Mouse (Mus musculus) monocyte, adult 2 months (primary cell): Measurements from ENCODE around the gene Gldc.
"Not testable (repeated sequence)": the region's sequence is repeated elsewhere in the genome, so short reads cannot be mapped to it uniquely, and the experiment has no call there.

Source experiments
- DNase-seq, 2 experiments: peaks; one replicate each; pipeline ENCODE4 v3.0.0; 2022; ENCODE audit warnings: low spot score in 2 of 2, low read depth in 1 of 2

The Gldc gene

DNA sequence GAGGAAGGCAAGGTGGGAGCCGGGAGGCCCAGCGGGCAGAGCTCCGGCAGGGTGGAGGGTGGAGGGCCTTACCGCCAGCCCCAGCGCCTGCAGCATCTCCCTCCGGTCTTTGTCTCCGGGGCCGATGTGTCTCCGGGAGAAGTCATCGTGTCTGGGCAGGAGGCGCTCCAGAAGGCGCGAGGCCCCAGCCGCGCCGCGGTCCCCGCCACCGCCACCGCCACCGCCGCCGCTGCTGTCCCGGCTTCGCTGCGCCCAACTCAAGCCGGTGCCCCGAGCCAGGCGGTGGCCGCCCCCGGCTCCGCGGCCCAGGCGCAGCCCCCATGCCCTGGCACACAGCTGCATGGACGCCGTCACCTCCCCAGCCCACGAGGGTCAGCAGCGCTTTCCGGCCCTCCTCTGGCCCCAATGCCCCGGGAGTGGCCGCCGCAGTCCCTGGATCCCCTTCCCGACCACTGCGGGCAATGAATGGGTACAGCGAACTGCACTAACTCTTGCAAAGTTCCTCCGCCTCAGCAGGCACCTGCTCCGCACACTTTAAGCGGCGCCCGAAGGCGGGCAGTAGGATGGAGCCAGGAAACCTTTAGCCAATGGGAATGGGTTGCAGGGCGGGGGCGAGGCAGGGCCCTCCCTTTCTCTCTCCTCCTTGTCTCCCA, at the start of gene Gldc:
Gldc (minus strand) TSS at position 511 of the 653 bp plus-strand sequence.
- no peak for DNase-seq

DNA sequence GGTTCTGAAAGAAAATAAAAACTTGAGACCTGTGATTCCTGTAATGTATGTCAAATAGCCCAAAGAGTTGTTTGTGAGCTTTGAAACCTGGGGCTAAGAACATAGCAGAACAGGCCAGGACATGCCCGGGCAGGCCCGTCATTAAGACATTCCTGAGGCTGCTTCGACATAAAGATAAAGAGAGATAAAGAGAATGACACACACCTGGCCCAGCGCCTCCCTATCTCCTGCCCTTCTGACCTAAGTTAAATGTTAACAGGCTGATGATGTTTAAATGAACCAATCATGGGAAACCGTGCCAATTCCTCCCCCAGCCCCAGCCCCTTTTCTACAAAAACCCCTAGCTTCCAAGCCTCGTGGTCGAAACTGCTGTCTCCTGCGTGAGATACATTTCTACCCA, 47.4 kb upstream of the Gldc start:
- DNase-seq, result not testable (repeated sequence)

DNA sequence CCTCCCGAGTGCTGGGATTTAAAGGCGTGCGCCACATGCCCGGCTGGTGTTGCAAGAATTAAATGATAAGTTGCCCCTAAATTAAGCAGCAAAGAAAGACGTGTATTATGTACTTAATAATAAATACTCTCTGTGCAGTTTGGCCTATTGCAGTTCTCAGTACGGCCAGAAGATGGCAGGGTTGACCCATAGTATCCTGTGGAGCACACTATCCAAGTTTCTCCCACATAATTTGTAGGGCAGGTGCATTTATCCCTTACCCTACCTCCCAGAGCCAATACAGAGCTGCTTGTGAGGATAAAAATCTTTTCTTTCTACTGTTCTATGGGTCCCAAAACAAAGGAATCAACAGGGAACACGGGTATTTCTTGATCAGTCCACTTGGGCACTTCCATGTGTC, 42.1 kb upstream of the Gldc start:
- DNase-seq, result no peak

DNA sequence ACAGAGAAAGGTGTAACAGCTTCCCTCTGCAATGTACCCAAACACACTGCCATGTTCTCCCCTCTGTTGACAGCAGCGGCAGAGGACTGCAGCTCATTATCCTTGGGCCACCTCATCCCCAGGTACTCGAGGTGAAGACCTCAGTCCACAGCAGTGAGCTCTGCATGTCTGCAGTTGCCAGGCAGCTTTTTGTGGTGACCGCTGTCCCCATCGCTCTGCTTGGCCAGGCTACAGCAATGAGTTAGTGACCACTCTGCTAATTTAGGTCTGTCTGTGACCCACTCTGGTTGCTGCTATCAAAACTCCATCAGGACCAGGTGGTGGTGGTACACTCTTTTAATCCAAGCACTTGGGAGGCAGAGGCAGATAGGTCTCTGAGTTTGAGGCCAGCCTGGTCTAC, 41.0 kb upstream of the Gldc start:
- DNase-seq, result no peak

DNA sequence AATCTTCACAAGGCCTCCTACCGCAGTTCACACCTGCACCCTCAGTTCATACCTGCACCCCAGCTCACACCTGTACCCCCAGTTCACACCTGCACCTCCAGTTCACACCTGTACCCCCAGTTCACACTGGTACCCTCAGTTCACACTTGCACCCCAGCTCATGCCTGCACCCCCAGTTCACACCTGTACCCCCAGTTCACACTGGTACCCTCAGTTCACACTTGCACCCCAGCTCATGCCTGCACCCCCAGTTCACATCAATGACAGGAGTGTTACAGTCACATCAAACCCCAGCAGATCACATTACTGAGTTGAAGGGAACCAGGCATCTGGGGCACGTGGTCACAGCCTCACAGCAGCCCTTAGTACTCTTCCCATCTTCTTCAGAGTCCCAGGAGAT, 40.5 kb upstream of the Gldc start:
- DNase-seq, result not testable (repeated sequence)

DNA sequence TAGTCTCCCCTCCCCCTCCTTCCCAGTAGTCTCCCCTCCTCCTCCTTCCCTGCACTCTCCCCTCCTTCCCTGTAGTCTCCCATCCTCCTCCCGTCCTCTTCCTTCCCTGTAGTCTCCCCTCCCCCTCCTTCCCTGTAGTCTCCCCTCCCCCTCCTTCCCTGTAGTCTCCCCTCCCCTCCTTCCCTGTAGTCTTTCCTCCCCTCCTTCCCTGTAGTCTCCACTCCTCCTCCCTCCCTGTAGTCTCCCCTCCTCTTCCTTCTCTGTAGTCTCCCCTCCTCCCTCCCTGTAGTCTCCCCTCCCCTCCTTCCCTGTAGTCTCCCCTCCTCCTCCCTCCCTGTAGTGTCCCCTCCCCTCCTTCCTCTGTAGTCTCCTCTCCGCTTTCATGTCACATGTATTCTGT, 38.8 kb upstream of the Gldc start:
- DNase-seq, result no peak

DNA sequence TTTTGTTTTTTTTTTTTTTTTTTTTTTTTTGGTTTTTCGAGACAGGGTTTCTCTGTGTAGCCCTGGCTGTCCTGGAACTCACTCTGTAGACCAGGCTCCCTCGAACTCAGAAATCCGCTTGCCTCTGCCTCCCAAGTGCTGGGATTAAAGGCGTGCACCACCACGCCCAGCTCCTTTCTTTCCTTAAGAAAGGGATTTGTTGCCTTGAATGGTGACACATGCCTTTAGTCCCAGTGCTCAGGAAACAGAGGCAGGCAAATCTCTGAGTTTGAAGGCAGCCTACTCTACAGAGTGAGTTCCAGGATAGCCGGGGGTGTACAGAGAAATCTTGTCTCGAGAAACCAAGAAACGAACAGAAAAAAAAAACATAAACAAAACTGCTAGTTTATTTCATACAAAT, 33.8 kb upstream of the Gldc start:
- not testable (repeated sequence) for DNase-seq

DNA sequence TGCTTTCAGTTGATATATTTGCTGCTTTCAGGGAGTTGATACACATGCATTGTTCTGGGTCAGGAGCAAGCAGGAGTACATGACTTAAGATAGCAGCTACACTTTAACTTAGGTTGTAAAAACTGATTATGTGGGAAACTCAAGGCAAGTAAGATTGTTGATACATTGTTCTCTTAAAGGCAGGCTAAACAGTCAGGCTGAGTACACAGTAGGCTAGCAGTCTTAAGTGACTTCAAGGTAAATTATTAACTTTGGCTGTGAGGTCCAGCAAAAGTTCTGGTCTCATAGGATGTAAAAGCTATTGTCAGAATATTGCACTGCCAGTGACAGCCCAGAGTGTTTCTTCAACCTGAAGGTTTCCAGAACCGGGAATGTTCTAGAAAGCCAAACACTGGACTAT, 31.8 kb upstream of the Gldc start:
- DNase-seq, result no peak

DNA sequence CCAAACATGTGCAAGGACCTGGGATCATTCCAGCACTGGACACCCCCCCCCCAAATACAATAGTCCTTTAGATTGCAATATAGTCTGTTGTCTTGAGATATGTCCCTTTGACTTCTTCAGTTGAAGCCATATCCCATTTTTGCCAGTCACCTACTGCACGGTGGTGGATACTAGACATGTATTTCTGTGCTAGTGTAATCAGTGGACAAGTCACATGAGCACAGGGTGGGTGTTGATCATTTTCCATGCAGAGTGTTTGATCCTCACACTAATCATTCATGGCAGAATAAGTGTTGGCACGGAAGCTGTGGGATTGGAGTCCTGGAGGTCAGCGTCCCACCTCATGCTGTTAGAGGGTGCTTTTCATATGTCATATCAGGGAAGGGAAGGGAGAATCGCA, 30.6 kb upstream of the Gldc start:
- DNase-seq, result no peak

DNA sequence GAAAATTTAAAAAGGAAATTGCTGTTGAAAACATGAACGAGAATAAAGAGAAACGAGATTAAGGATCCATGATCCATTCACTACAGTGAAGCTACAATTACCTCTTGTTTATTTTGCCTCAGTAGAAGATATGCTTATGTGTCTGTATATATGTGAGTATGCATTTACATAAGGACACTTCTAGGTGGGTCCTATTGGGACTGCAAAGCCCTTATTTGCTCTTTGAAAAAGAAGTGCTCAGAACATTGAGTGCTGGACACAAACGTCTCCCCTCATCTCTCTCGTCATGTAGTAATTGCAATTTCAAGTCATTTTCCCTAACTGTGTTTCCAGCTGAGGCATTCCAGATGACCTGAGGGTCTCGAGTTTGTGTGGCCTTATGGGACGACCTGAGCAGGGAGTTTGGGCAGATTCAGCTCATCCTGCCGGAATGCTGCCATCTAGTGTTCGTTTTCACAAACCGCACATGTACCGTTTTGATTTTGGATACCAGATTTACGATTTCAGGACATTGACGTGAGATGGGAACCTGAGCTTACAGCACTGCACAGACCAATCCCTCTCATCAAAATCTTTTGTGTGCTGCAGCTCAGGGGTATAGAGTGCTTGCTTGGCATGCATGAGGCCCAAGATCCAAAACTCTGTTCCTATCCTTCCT, 30.1 kb upstream of the Gldc start:
- DNase-seq, result no peak

DNA sequence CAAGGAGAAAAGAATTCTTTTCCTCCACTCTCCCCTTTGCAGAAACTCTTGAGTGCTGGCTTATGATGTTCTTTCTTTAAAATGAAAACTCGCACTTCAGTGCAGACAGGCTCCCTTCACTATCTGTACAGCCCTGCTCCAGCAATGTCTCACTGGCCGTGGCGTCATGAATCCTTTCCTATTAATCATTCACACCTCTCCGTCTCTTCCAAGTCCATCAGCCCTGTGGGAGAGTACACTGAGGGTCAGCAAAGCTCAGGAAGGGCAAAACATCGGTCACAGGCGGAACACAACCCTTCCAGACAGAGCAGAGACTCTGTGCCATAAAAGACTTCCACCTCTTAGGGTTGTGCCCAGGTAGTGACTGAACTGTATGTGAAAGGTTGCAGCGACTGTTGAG, 26.9 kb upstream of the Gldc start:
- DNase-seq, result no peak

DNA sequence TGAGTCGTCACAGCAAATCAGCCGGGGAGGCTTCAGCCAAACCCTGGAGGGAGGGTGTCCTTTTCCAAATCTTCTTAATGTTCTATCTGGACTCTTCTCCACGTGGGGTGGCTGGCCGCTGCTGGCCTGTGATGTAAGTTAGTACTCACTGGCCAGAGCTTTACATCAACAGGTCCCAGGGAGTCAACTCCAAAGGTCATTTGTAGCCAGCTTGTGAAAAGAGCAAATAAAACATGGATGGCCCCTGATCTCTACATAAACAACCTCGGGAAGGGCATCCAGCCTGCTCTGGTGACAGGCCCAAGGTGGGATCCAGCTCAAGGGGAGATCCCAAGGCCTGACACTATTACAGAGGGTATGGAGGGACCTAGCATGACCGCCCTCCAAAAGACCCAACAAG, 19.8 kb upstream of the Gldc start:
- DNase-seq, result no peak

DNA sequence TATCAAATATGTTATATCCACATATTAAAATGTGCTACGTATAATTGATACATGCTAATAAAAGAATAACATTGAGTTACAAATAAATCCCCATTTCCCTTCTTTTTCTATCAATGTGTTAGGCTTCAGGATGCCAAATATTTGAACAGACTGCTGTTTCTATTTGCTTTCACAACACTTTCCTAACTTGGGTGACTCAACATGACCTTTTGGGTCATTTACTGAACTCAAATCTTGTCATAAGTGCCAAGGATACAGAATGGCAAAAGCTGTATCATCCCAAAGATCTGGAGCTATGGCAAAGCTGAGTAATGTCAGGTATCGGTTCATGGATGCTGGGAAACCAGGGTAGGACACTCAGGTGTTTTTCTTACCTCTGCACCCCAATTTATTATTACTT, 12.0 kb upstream of the Gldc start:
- DNase-seq, result no peak

DNA sequence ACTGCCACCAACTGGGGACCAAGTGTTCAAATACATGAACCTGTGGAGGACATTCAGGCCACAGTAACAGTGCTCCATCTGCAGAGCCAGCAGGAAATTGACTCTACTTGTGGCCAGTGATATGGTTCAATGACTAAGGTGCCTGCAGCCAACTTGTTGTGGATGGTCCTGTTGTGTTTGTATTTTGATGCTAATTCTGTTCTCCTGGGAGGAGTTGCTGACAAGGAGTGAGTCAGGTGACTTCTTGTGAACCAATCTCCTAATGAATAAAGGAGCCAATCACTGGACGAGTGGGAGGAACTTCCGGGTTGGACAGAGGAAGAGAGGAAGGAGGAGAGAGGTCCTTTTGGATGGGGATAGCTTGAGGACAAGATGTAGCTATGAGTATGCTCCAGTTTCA, 10.3 kb upstream of the Gldc start:
- no peak for DNase-seq

DNA sequence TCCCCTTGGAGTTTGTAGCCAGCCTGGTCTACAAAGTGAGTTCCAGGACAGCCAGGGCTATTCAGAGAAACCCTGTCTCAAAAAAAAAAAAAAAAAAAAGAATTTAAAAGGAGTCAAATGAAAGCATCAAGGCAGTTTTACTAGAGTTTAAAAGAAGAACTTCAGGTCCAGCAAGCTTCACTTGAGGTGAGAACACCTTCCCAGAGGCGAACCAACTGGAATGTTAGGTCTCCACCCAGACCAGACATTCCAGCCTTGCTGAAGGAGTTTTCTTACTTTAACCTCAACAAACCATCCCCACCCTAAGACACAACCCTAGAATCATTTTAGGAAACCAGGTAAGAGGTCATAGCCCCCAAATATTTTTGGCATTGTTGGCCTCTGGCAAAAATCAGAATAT, 4.8 kb upstream of the Gldc start:
- DNase-seq, result no peak

DNA sequence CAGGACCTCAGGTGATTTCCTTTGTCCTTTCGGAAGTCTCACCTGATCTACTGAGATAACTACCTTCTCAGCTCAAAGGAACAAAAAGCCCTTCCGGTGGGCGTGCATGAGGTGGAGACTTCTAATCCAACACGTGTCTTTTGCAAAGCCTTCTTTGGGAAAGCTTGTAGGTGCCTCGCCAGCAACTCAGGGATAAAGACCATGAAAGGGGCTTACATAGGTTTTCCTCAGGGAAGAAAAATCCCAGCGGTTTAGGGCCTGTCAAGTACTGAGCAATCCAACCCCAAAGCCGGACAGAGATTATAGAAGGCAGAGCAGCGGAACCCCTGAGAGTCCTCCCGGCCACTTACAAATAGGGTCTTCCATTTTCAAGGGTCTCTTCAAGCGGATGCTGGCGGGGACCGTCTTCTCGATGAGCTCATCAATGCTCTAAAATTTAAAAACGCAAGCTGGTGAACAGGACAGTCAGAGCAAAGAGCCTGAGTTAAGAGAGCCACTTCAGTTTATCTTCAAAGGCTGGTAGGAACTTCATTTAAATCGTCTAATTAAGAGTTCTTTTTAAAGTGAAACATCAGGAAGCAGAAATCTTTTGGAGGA, 1.1 kb downstream of the Gldc start:
- DNase-seq, result no peak

DNA sequence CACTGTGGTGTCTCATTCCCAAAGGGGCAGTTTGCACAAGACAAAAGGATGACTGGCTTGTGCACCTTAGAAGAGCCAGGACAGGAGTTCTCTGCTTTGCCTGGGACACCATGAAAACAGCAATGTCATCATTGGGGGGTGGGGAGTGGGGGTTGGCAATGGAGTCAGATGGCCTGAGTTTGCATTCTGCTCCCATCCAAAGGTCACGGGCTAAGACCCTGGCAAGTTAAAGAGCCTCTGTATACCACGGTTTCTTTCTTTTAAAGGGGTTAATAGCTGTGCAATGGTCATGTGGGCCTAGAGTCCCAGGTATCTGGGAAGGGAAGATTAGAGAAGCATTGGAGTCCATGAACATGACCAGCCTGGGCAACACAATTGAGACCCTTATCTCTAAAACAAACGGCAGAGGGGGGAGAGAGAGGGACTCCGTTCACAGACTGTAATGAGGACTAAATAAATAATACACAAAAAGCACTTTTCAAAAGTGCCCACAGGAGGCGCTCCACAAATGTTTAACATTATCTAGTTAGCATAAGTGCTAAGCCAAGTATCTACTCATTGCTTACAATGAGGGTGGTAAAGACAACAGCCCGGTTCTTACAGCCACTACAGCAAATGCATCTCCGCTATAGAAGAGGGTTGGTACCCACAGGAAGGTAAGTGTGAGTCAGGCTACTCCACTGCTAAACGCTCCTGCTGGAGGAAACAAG, 3.7 kb downstream of the Gldc start:
- no peak for DNase-seq

DNA sequence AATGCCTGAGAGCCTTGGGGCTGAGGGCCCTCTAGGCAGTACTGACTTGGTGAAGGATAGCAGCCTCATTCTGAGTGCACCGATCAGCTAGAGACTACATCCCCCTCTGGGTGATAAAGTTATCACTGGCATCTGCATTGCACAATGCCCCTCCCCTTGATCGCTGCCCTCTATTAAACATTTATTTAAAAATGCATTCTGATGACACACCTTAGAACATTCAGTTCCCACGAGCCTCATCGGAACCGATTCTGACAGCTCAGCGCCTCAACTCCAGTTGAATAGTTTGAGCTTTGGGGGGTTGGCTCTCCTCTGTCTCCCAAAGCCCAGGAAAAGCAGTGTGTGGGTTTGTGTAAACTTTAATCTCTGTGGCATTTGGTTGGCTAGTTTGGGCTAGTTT, 4.9 kb downstream of the Gldc start:
- DNase-seq, result no peak

DNA sequence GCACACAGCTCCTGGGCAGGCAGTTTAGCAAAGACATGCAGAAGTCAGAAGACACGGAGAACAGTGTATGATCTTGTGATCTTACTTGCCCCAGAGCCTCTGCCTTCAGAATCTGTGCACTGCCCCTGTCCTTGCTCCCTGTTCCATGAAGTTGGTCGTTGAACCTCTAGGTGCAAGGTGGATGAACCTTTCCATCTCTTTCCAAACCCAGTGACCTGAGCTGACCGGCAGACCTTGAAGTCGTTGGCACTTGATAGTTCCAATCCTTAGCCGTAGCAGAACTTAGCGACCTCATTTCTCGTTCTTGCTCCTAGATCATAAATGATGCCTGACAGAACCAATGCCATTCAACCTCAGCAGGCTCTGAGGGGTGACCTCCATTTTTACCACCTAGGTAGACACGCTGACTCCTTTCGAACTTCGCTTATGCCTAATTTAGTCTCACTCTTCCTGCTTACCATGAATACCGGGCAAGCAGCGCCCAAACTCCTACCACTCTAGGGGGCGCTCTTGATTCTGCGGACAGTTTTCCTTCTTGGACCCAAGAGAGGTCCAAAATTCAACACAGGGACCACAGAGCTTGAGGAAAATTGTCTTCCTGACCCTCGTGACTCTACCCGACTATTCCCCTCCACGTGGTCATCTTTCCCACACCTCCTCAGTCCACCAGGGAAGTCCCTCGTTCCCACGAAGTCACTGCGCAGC, 8.3 kb downstream of the Gldc start:
- DNase-seq, result no peak

DNA sequence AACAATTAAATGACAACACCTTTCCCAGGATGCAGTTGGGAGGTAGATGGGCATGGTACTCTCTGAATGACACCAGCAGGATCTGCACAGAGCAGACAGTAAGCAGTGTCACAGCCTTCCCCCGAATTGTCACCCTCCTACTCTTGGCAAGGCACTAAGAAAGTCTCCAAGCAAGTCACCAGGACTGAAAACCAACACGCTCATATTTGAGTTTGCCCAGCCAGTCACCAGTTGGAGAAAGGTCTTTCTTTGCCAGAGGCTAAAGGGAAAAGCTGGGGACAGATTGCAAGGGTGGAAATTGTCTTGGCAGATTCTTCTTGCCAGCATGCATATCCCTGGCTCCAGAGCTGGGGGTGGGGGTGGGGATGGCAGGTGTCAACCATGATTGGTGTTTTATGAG, 11.0 kb downstream of the Gldc start:
- DNase-seq, result no peak

DNA sequence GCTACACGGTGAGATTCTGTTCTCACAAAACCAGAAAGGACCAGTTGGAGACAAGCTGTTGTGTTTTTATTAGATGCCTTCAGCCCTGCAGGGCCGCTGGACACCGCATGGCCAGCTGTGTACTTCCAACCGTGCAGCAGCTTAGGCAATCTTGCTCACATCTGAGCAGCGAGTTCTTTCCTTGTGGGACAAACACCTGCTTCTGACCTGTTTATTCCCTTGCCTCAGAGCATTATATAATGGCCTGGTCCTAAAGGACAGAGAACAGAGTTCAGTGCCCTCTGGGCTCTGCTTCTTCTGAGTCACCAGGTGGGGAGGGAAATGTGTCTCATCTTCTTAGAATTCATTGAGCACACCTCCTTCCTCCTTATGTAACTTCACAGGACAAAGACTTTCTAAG, 12.4 kb downstream of the Gldc start:
- no peak for DNase-seq

DNA sequence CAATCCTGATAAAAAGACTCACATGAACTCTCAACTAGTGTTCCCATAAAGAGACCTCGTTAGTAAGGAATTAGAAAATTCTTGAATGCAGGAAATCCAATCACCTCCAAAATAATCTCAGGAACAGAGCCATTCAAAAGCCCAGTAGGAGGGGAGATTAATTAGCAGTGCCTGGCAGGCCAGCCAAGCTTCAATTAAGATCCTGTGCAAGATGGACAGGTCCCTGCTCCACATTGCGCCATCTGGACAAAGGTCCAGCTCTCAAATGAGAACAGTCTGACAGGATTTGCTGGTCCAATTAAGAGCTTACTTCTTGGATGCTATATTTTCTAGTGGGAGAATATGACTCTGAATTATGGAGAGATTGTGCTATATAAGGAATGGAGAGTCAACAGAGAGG, 15.2 kb downstream of the Gldc start:
- no peak for DNase-seq
